Mouse (Mus musculus) small intestine, adult 2 months (tissue): ENCODE measurements at regions not wholly inside any gene's neighbourhood (a gene's known extent, or its start where the extent isn't known, plus 50 kb on each side); places are given as distances from the start of the nearest gene placed in this dataset.

Experiments
- CTCF ChIP-seq: fragments of 200-500 bp; IDR thresholded peaks from 2 replicates; pipeline ENCODE4 v1.5.1; 2012; ENCODE audit warnings: low read depth, mild to moderate bottlenecking, control low read depth, inconsistent platforms, low read length, moderate library complexity, mixed read lengths; ENCODE audit not compliant: insufficient replicate concordance, insufficient read length; ENCODE audit errors: extremely low read depth
- POLR2A ChIP-seq: fragments of 200-500 bp; IDR thresholded peaks from 2 replicates; pipeline ENCODE4 v1.6.1; 2012; ENCODE audit warnings: low read depth, mild to moderate bottlenecking, control low read depth, inconsistent platforms, low read length, moderate library complexity

- no peak for TF ChIP-seq POLR2A
- no peak for TF ChIP-seq CTCF
Measured at GRCm38 (mm10) chr9:116450829-116451228, 275.7 kb upstream of the Tgfbr2 start.
